9 mouse cellular contexts compared by ENCODE assay signal in the genomic region with DNA sequence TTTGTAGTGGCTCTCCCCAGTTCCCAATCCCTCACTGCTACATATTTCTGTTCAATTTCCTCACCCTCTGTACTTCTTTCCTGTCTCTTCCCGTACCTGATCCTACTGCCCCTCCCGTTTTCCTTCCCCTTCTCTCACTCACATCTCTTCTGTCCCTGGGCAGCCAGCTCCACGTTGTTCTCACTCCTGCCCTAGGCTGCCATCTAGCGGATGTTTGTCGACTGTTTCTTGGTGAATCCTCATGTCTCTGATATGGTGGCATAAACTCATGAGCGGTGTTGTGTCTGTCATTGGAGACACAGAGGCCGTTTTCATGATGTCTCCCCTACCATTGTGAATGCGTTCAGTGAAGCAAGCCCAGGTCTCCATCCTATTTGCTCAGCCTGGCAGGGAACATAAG.
DNase-seq lines count a peak whose midpoint lies in the region; ATAC-seq and TF ChIP-seq lines count a peak whose summit lies in the region.
"Had no signal": no experiment of that assay in that cellular context is flagged by ENCODE, and none has a peak within 500 bp of the region (broad histone marks: within the 10 kb centered on the region; RNA-seq: fewer than 3 reads in every experiment).

No protein-coding gene starts in this region.

- no peak overlapping the region for H3K4me2 ChIP-seq in lung, postnatal 0 days (replicated peaks; ENCODE audit: low read depth, low read length)
- H3K4me2 ChIP-seq: limb, embryonic 13.5 days had no signal

- no peaks in the 10 kb centered on the region for H3K27me3 ChIP-seq in MEL (ENCODE audit: control insufficient read depth in 1 of 2, insufficient read depth in 2 of 2, low read length in 2 of 2)
- no peaks in the 10 kb centered on the region for H3K27me3 ChIP-seq in lung, postnatal 0 days (replicated peaks; ENCODE audit: insufficient read depth, low read length)
- H3K27me3 ChIP-seq: limb, embryonic 13.5 days had no signal

- DNase-seq in MEL (ENCODE audit: low read depth, low spot score): peak; percentile 83
- peak; percentile 79 for DNase-seq in adrenal gland, postnatal 14 days
- peak; percentile 87 for DNase-seq in embryo, embryonic 11 days
- DNase-seq in heart, postnatal 36 days: peak; percentile 52 to 57
- DNase-seq in large intestine, adult 2 months (ENCODE audit: low read depth, low spot score): peak; percentile 50
- peak; percentile 81 for DNase-seq in lung, postnatal 0 days (ENCODE audit: low spot score)
- peak; percentile 83 for DNase-seq in retina, postnatal 7 days (ENCODE audit: low read depth, low spot score)

- H3K36me3 ChIP-seq in MEL (ENCODE audit: control insufficient read depth in 1 of 2, insufficient read depth in 2 of 2, low read length in 2 of 2): no peaks in the 10 kb centered on the region
- H3K36me3 ChIP-seq in lung, postnatal 0 days (ENCODE audit: insufficient read depth, low read length): no peaks in the 10 kb centered on the region
- H3K36me3 ChIP-seq: limb, embryonic 13.5 days had no signal

- TF ChIP-seq POLR2A in MEL (IDR thresholded peaks at IDR 0.05; ENCODE audit: control insufficient read depth in 1 of 2, insufficient read depth in 1 of 2, low read depth in 1 of 2, low read length in 2 of 2, poor library complexity in 1 of 2): no peak

- TF ChIP-seq RAD21 in MEL (IDR thresholded peaks at IDR 0.05; ENCODE audit: low read depth, low read length): peak; percentile 87

- no peak overlapping the region for H3K4me3 ChIP-seq in MEL (ENCODE audit: control insufficient read depth in 1 of 2, insufficient read depth in 1 of 2, low read depth in 2 of 2, low read length in 2 of 2)
- no peak overlapping the region for H3K4me3 ChIP-seq in lung, postnatal 0 days (ENCODE audit: low read depth, low read length)
- H3K4me3 ChIP-seq: limb, embryonic 13.5 days had no signal

- 4% methylated on average over 8 of the region's 8 CpGs for WGBS in large intestine, adult 2 months
- WGBS in lung, postnatal 0 days: 8% methylated on average over 8 of the region's 8 CpGs

- H3K4me1 ChIP-seq in MEL (ENCODE audit: control insufficient read depth in 1 of 2, insufficient read depth in 2 of 2, low read length in 2 of 2): no peaks in the 10 kb centered on the region
- no peaks in the 10 kb centered on the region for H3K4me1 ChIP-seq in lung, postnatal 0 days (ENCODE audit: insufficient read depth, low read depth, low read length)
- H3K4me1 ChIP-seq: limb, embryonic 13.5 days had no signal

- H3K27ac ChIP-seq in MEL (ENCODE audit: control insufficient read depth, low read depth, low read length): no peak overlapping the region
- H3K27ac ChIP-seq in lung, postnatal 0 days (ENCODE audit: low read length): no peak overlapping the region
- H3K27ac ChIP-seq: limb, embryonic 13.5 days had no signal

- TF ChIP-seq CTCF in MEL (IDR thresholded peaks at IDR 0.05 in 2 of 3, conservative IDR thresholded peaks at IDR 0.05 in 1 of 3; ENCODE audit: control insufficient read depth in 1 of 3, insufficient read depth in 1 of 3, low read depth in 2 of 3, low read length in 3 of 3, poor library complexity in 1 of 3, severe bottlenecking in 1 of 3): peak; percentile 71 to 93 (median 83)
- peak; percentile 92 for TF ChIP-seq CTCF in lung, postnatal 0 days (IDR thresholded peaks at IDR 0.05)

- intact Hi-C loops in heart, postnatal 36 days (cut with DNase I): no loop called here

- no peaks in the 10 kb centered on the region for H3K9me3 ChIP-seq in MEL (replicated peaks; ENCODE audit: insufficient read depth, low read length)
- no peaks in the 10 kb centered on the region for H3K9me3 ChIP-seq in lung, postnatal 0 days (ENCODE audit: low read length)
- H3K9me3 ChIP-seq: limb, embryonic 13.5 days had no signal

- no peak for TF ChIP-seq EP300 in MEL (IDR thresholded peaks at IDR 0.05; ENCODE audit: low read depth in 1 of 2, low read length in 2 of 2)
- TF ChIP-seq EP300 in lung, postnatal 0 days (IDR thresholded peaks at IDR 0.05): no peak

- H3K9ac ChIP-seq in MEL (ENCODE audit: control insufficient read depth, low read depth, low read length, poor library complexity, severe bottlenecking): no peak overlapping the region
- H3K9ac ChIP-seq in lung, postnatal 0 days (replicated peaks; ENCODE audit: low read depth): no peak overlapping the region
- H3K9ac ChIP-seq: limb, embryonic 13.5 days had no signal

- peak; percentile 54; the same call in 1 of the 2 replicates for ATAC-seq in lung, postnatal 0 days
- ATAC-seq in activated CD4-positive, CD25-positive, alpha-beta regulatory T cell, adult 4 months: no peak

- no peaks in the 10 kb centered on the region for H3K79me2 ChIP-seq in MEL (ENCODE audit: control insufficient read depth, insufficient read depth, low read length, poor library complexity)

TF ChIP-seq in MEL, 35 proteins besides CTCF, POLR2A, EP300 and RAD21:
- TF ChIP-seq ZC3H11A (IDR thresholded peaks at IDR 0.05; ENCODE audit: low read depth, low read length): peak; percentile 70
- no peak for TF ChIP-seq JUND (IDR thresholded peaks at IDR 0.05; ENCODE audit: low read depth, low read length)
- peak; percentile 47; the same call in 1 of the 2 replicates for TF ChIP-seq MXI1 (IDR thresholded peaks at IDR 0.05; ENCODE audit: low read depth, low read length)
- peak; percentile 78 for TF ChIP-seq MYC (IDR thresholded peaks at IDR 0.05; ENCODE audit: low read depth, low read length)
- peak; percentile 81 for TF ChIP-seq SMC3 (IDR thresholded peaks at IDR 0.05; ENCODE audit: low read depth, low read length)
- 0 out of 2 replicates have a peak, but pooled peaks have one; percentile 57 for TF ChIP-seq MAZ (IDR thresholded peaks at IDR 0.05; ENCODE audit: low read depth, low read length)
TF ChIP-seq in MEL: peak in this region for 5.
